Mouse (Mus musculus) embryonic fibroblast, embryonic 13.5 days (primary cell): ENCODE data around the gene Maml3. TPM values are rescaled to one million over a fixed set of nuclear protein-coding genes. Genes with fewer than 3 reads are reported as not detected.

Source experiments
- H3K27ac ChIP-seq: 2 replicates; pipeline ENCODE4 v1.5.1; 2012; ENCODE audit warnings: low read length, control low read depth, inconsistent platforms; ENCODE audit not compliant: insufficient read depth
- H3K4me1 ChIP-seq: 2 replicates; pipeline ENCODE4 v1.6.1; 2011; ENCODE audit warnings: low read length; ENCODE audit not compliant: control insufficient read depth, insufficient read depth
- H3K4me3 ChIP-seq: 2 replicates; pipeline ENCODE4 v1.5.1; 2011; ENCODE audit warnings: mild to moderate bottlenecking, control low read depth, low read length; ENCODE audit not compliant: insufficient read depth
- CTCF ChIP-seq: IDR thresholded peaks from 2 replicates; pipeline ENCODE4 v1.5.1; 2011; ENCODE audit warnings: mild to moderate bottlenecking, control low read depth, low read length, moderate library complexity, borderline replicate concordance; ENCODE audit not compliant: insufficient read depth
- POLR2A ChIP-seq: IDR thresholded peaks from 2 replicates; pipeline ENCODE4 v1.6.1; 2011; ENCODE audit warnings: low read depth, mild to moderate bottlenecking, control low read depth, low read length, moderate library complexity
- polyA plus RNA-seq: library from polyadenylated mRNA; stranded (reverse); fragments of >200 nt; gene quantifications from 2 replicates; pipeline ENCODE4 v1.2.4, GENCODE M21; 2011; ENCODE audit warnings: low read depth; ENCODE audit not compliant: missing spikeins, insufficient read length

Gene Maml3
- polyA plus RNA-seq, 1 experiment, result 2.2 TPM

GRCm38 (mm10) chr3:52068885-52069284 is 36.0 kb downstream of the Maml3 start:
- Histone ChIP-seq H3K4me3 (no peak overlapping the region), H3K4me1 (peaks cover 13% of the 10 kb centered on the region; the same call in 1 of the 2 replicates), H3K27ac (no peak overlapping the region)
- TF ChIP-seq POLR2A, result no peak
- no peak for TF ChIP-seq CTCF

- no peak for TF ChIP-seq POLR2A
- TF ChIP-seq CTCF, result no peak
These were observed 37.7 kb downstream of the Maml3 start for GRCm38 (mm10) chr3:52067181-52067580.

GRCm38 (mm10) chr3:52066142-52066541 is 38.7 kb downstream of the Maml3 start:
- H3K4me1 ChIP-seq, result peaks cover 7% of the 10 kb centered on the region
- H3K4me3 ChIP-seq, result no peak overlapping the region
- H3K27ac ChIP-seq, result no peak overlapping the region
- no peak for TF ChIP-seq POLR2A
- TF ChIP-seq CTCF, result no peak

More at GRCm38 (mm10) chr3:52067181-52067580, 37.7 kb downstream of the Maml3 start:
- H3K27ac ChIP-seq, result no peak overlapping the region
- no peak overlapping the region for H3K4me3 ChIP-seq
- peaks cover 11% of the 10 kb centered on the region; the same call in 1 of the 2 replicates for H3K4me1 ChIP-seq

- H3K4me3 ChIP-seq, result no peak overlapping the region
- H3K4me1 ChIP-seq, result peaks cover 6% of the 10 kb centered on the region
- H3K27ac ChIP-seq, result no peak overlapping the region
- TF ChIP-seq POLR2A (no peak), CTCF (no peak)
These were observed 41.6 kb downstream of the Maml3 start for GRCm38 (mm10) chr3:52063261-52063655.

GRCm38 (mm10) chr3:52062389-52063260 is 42.3 kb downstream of the Maml3 start:
- TF ChIP-seq CTCF (no peak), POLR2A (no peak)
- Histone ChIP-seq H3K27ac (no peak overlapping the region), H3K4me1 (peaks cover 6% of the 10 kb centered on the region), H3K4me3 (no peak overlapping the region)

GRCm38 (mm10) chr3:52061472-52062388 is 43.1 kb downstream of the Maml3 start:
- no peak for TF ChIP-seq POLR2A
- no peak for TF ChIP-seq CTCF
- Histone ChIP-seq H3K27ac (no peak overlapping the region; the same call in 1 of the 2 replicates), H3K4me3 (no peak overlapping the region), H3K4me1 (peaks cover 6% of the 10 kb centered on the region)

- no peak overlapping the region; the same call in 1 of the 2 replicates for H3K27ac ChIP-seq
- TF ChIP-seq POLR2A (no peak), CTCF (no peak)
- peaks cover 6% of the 10 kb centered on the region for H3K4me1 ChIP-seq
- H3K4me3 ChIP-seq, result no peak overlapping the region
These were observed 44.0 kb downstream of the Maml3 start for GRCm38 (mm10) chr3:52060886-52061285.

GRCm38 (mm10) chr3:52051801-52052200 is 53.1 kb downstream of the Maml3 start:
- Histone ChIP-seq H3K4me3 (no peak overlapping the region), H3K27ac (no peak overlapping the region), H3K4me1 (no peaks in the 10 kb centered on the region)
- TF ChIP-seq POLR2A, result no peak

- Histone ChIP-seq H3K4me3 (no peak overlapping the region), H3K27ac (no peak overlapping the region), H3K4me1 (peaks cover 7% of the 10 kb centered on the region)
- TF ChIP-seq CTCF (no peak), POLR2A (no peak)
These were observed 56.8 kb downstream of the Maml3 start for GRCm38 (mm10) chr3:52048082-52048481.
